Mouse (Mus musculus): Measurements from ENCODE around the gene Gm3415.
"Not testable (repeated sequence)": the region's sequence is repeated elsewhere in the genome, so short reads cannot be mapped to it uniquely, and the experiment has no call there.

The Gm3415 gene

DNA sequence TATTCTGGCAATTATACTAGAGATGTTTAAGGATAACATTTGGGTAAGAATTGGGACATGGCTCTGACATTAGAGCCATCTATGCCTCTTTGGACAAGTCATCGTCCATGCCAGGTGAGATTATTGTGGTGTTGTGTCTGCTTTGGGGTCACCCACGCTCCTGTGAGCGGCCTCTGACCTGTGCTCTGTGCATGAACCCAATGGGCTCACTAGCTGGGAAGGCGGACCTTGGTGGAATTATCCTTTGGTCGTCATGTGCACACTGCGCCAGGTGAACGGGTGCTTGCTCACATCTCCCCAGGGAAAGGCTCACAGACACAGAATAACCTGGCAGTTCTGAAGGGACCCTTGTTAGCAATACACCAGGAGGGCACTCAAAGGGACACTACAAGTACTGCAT is 43.3 kb downstream of the Gm3415 start:
- DNase-seq (ENCODE audit: low spot score in 2 of 2) = not testable (repeated sequence)

- DNase-seq (ENCODE audit: low spot score in 2 of 2) = no peak
These were observed 44.0 kb downstream of the Gm3415 start for GRCm38 (mm10) chr5:146599970-146600369.

DNA sequence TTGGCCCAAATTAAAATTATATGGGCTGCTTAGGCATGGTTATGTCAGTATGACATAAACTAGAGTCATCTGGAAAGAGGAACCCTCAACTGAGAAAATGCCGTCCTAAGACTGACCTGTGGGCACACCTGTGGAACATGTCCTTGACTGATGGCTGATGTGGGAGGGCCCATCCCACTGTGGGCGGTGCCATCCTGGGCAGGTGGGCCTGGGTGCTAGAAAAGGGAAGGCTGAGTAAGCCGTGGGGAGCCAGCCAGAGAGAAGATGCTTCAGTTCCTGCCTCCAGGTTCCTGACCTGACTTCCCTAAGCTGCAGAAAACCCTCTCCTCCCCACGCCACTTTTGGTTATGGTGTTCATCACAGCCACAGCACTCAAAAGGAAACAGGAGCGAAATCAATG is 50.3 kb downstream of the Gm3415 start:
- DNase-seq (ENCODE audit: low spot score in 2 of 2) = no peak

DNA sequence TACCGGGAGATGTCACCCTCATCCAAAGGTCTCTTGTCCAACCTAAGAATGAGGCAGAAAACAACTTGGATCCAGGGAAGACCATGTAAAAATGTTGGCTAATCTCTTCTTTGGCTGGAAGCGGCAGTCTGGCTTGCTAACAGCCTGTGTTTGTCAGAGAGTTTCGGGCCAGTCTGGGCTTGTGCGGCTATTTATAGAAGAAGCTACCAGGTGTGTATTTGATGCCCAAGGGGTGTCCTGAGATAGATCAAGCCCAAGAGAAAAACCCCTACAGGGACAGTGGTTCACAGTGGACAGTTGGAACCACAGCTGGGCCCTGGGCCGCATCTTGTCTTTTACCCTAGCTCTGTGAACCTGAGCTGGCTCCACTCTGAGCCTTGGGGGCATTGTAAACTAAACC is 51.0 kb downstream of the Gm3415 start:
- no peak for DNase-seq (ENCODE audit: low spot score in 2 of 2)

- no peak for DNase-seq (ENCODE audit: low spot score in 2 of 2)
These were observed 51.9 kb downstream of the Gm3415 start for GRCm38 (mm10) chr5:146607816-146608215.

All from heart, adult 9 months (tissue).